Mouse (Mus musculus) forebrain, embryonic 11.5 days (tissue): ENCODE data around the gene Xab2. TPM values are rescaled to one million over a fixed set of nuclear protein-coding genes. Genes with fewer than 3 reads are reported as not detected.
A peak's percentile ranks its signal among the peaks of the same experiment; 100 is the strongest.

Experiments used
- ATAC-seq: fragments of 200-750 bp; cut with Nextera tagmentation; replicated peaks from 2 replicates; pipeline ENCODE4 v1.8.0; 2017; ENCODE audit warnings: moderate TSS enrichment; ENCODE audit not compliant: low FRiP score
- DNase-seq: peaks from one replicate; pipeline ENCODE4 v3.0.0-alpha.2; 2017; ENCODE audit warnings: low spot score
- H3K27ac ChIP-seq: fragments of 300-500 bp; sonication (generic); 2 replicates; pipeline ENCODE4 v1.5.1; 2014; ENCODE audit warnings: low read depth, low read length
- H3K27me3 ChIP-seq: fragments of 300-500 bp; sonication (generic); 2 replicates; pipeline ENCODE4 v1.6.1; 2014; ENCODE audit warnings: mild to moderate bottlenecking, low read length, mixed read lengths; ENCODE audit not compliant: control insufficient read depth, insufficient read depth
- H3K36me3 ChIP-seq: fragments of 300-500 bp; sonication (generic); 2 replicates; pipeline ENCODE4 v1.6.1; 2014; ENCODE audit warnings: mild to moderate bottlenecking, low read length, moderate library complexity, mixed read lengths; ENCODE audit not compliant: control insufficient read depth, insufficient read depth
- H3K4me1 ChIP-seq: fragments of 300-500 bp; sonication (generic); replicated peaks from 2 replicates; pipeline ENCODE4 v1.6.1; 2014; ENCODE audit warnings: low read length, mixed read lengths; ENCODE audit not compliant: control insufficient read depth, insufficient read depth
- H3K4me2 ChIP-seq: fragments of 300-500 bp; sonication (generic); 2 replicates; pipeline ENCODE4 v1.6.1; 2014; ENCODE audit warnings: low read depth, mild to moderate bottlenecking, low read length, moderate library complexity, mixed read lengths; ENCODE audit not compliant: severe bottlenecking
- H3K4me3 ChIP-seq: fragments of 300-500 bp; sonication (generic); 2 replicates; pipeline ENCODE4 v1.5.1; 2014; ENCODE audit warnings: low read depth, low read length
- H3K9ac ChIP-seq: fragments of 300-500 bp; sonication (generic); 2 replicates; pipeline ENCODE4 v1.6.1; 2014; ENCODE audit warnings: low read length
- H3K9me3 ChIP-seq: fragments of 300-500 bp; sonication (generic); 2 replicates; pipeline ENCODE4 v1.6.1; 2016; ENCODE audit warnings: low read length, mixed read lengths; ENCODE audit not compliant: control insufficient read depth
- WGBS: fragments of 180-500 bp; shearing (Covaris S2); extraction: QIAGEN DNeasy Blood & Tissue Kit; methylation state at CpG from one replicate; pipeline ENCODE4 v1.1.7; 2014; 5-methylcytosine and 5-hydroxymethylcytosine counted together
- polyA plus RNA-seq: library from polyadenylated mRNA; unstranded; fragments of >200 nt; fragmentation: Nextera tagmentation; extraction: Ambion mirVana; gene quantifications from 2 replicates; pipeline ENCODE4 v1.2.1, GENCODE M21; 2014

The Xab2 gene
- polyA plus RNA-seq, 1 experiment from 2014 or later: 64.9 TPM

DNA sequence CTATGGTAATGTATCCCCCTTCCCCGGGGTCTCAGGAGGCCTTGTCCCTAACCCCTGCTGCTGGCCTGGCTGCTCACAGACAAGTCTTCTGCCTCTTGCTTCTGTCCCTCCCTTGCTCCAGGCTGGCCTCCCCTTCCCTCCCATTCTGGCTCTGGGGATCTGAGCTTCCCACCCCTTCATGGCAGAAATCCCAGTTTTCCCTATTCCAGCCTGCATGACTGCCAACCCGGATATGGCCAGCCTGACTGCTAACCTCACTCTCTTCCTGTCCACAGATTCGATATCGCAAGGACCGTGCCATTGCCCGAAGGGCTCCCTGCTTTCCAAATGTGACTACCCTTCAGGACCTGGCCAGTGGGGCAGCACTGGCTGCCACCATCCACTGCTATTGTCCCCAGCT is 20.7 kb downstream of the Xab2 start:
- H3K27ac ChIP-seq: no peak overlapping the region
- no peaks in the 10 kb centered on the region; the same call in 1 of the 2 replicates for H3K36me3 ChIP-seq
- DNase-seq (no peak), ATAC-seq (no peak)
- no peaks in the 10 kb centered on the region for H3K27me3 ChIP-seq
- no peaks in the 10 kb centered on the region for H3K4me1 ChIP-seq
- H3K9ac ChIP-seq: no peak overlapping the region
- no peak overlapping the region for H3K4me2 ChIP-seq
- WGBS: 93% methylated on average over 6 of the region's 6 CpGs
- H3K4me3 ChIP-seq: no peak overlapping the region
- no peaks in the 10 kb centered on the region for H3K9me3 ChIP-seq

GRCm38 (mm10) chr8:3599219-3599618 is 21.9 kb downstream of the Xab2 start:
- 93% methylated on average over 1 of the region's 1 CpGs for WGBS
- Histone ChIP-seq H3K4me1 (no peaks in the 10 kb centered on the region), H3K36me3 (no peaks in the 10 kb centered on the region; the same call in 1 of the 2 replicates), H3K4me3 (no peak overlapping the region), H3K4me2 (no peak overlapping the region), H3K27ac (no peak overlapping the region), H3K9ac (no peak overlapping the region), H3K27me3 (no peaks in the 10 kb centered on the region), H3K9me3 (no peaks in the 10 kb centered on the region)
- ATAC-seq (no peak), DNase-seq (no peak)

DNA sequence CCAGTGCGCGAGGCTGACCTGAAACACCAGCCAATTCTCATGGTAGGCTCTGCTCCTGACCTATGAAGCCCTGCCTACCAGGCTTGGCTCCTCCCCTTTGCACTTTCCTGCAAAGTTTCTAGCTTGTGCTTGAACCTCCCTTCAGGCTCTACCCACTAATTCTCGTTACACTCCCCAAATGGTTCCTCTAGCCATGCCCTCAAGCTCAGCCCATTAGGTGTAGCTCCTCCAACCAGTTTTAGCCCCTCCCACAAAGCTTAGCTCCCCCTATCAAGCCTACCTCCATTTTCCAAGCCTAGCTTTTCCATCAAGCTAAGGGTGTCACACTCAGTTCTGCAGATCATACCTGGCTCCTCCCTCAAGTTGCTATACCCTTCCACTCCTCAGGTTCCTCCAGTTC is 23.1 kb downstream of the Xab2 start:
- Histone ChIP-seq H3K4me2 (no peak overlapping the region), H3K9me3 (no peaks in the 10 kb centered on the region), H3K4me3 (no peak overlapping the region), H3K36me3 (no peaks in the 10 kb centered on the region; the same call in 1 of the 2 replicates), H3K27me3 (no peaks in the 10 kb centered on the region), H3K9ac (no peak overlapping the region), H3K4me1 (no peaks in the 10 kb centered on the region), H3K27ac (no peak overlapping the region)
- DNase-seq (no peak), ATAC-seq (no peak)
- WGBS: 75% methylated on average over 3 of the region's 3 CpGs

GRCm38 (mm10) chr8:3594466-3594865 is 26.6 kb downstream of the Xab2 start:
- H3K9me3 ChIP-seq: no peaks in the 10 kb centered on the region
- no peak overlapping the region for H3K4me2 ChIP-seq
- no peak for DNase-seq
- H3K27me3 ChIP-seq: no peaks in the 10 kb centered on the region
- no peak overlapping the region for H3K27ac ChIP-seq
- ATAC-seq: no peak
- no peaks in the 10 kb centered on the region; the same call in 1 of the 2 replicates for H3K36me3 ChIP-seq
- H3K9ac ChIP-seq: no peak overlapping the region
- H3K4me3 ChIP-seq: no peak overlapping the region
- 77% methylated on average over 2 of the region's 2 CpGs for WGBS
- H3K4me1 ChIP-seq: no peaks in the 10 kb centered on the region

- no peak overlapping the region for H3K4me3 ChIP-seq
- H3K9me3 ChIP-seq: no peaks in the 10 kb centered on the region
- no peak overlapping the region for H3K27ac ChIP-seq
- DNase-seq (no peak), ATAC-seq (no peak)
- no peaks in the 10 kb centered on the region; the same call in 1 of the 2 replicates for H3K36me3 ChIP-seq
- H3K27me3 ChIP-seq: no peaks in the 10 kb centered on the region
- H3K9ac ChIP-seq: no peak overlapping the region
- no peaks in the 10 kb centered on the region for H3K4me1 ChIP-seq
- no peak overlapping the region for H3K4me2 ChIP-seq
- WGBS: 70% methylated on average over 3 of the region's 3 CpGs
Measured at GRCm38 (mm10) chr8:3593470-3593869, 27.6 kb downstream of the Xab2 start.

- ATAC-seq (peak; percentile 65), DNase-seq (no peak)
- Histone ChIP-seq H3K27ac (no peak overlapping the region), H3K9ac (peak overlapping the region; percentile 82), H3K4me2 (peak overlapping the region; percentile 91), H3K4me3 (peak overlapping the region; percentile 79), H3K4me1 (no peaks in the 10 kb centered on the region), H3K27me3 (0 out of 2 replicates have a peak, but pooled peaks cover 2% of the 10 kb centered on the region), H3K9me3 (no peaks in the 10 kb centered on the region), H3K36me3 (no peaks in the 10 kb centered on the region)
- 3% methylated on average over 11 of the region's 11 CpGs for WGBS
Measured at GRCm38 (mm10) chr8:3588258-3588633, 32.9 kb downstream of the Xab2 start.

GRCm38 (mm10) chr8:3587391-3588257 is 33.5 kb downstream of the Xab2 start:
- 0 out of 2 replicates have a peak, but pooled peaks cover 2% of the 10 kb centered on the region for H3K27me3 ChIP-seq
- no peaks in the 10 kb centered on the region for H3K36me3 ChIP-seq
- H3K4me2 ChIP-seq: peak overlapping the region; percentile 91
- no peaks in the 10 kb centered on the region for H3K4me1 ChIP-seq
- no peak overlapping the region for H3K27ac ChIP-seq
- ATAC-seq (peak; percentile 81), DNase-seq (peak; percentile 81)
- WGBS: under 1% methylated on average over 70 of the region's 77 CpGs
- peak overlapping the region; percentile 79 for H3K4me3 ChIP-seq
- no peaks in the 10 kb centered on the region for H3K9me3 ChIP-seq
- H3K9ac ChIP-seq: peak overlapping the region; percentile 82

DNA sequence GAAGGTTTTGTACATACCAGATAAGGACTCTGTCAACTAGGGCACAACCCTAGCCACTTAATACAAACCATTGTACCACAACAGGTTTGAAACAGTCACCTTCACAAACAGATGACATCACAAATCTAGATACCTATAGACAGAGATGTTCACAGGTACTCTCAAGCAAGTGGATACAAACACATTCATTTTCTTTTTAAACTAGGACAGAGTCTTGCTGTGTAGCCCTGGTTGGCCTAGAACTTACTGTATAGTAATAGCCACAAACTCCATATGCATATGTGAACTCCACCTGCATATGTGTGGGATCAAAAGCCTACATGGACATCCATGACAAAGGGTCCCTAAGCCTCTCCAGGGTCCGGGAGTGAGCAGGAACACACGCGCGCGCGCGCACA is 34.1 kb downstream of the Xab2 start, which contains the start of gene Camsap3:
Gene Camsap3, plus strand, starts transcription at position 301 of the 398 bp plus-strand sequence.
- ATAC-seq: no peak
- peak within 1 kb of the TSS; percentile 79 for H3K4me3 ChIP-seq
- no peak for DNase-seq
- whole genome bisulfite sequencing: 6% methylated on average over 7 of the region's 7 CpGs
- peak within 1 kb of the TSS; percentile 82 for H3K9ac ChIP-seq
- H3K27me3 ChIP-seq: 0 out of 2 replicates have a peak, but pooled peaks cover 2% of the 10 kb centered on the region
- H3K9me3 ChIP-seq: no peaks in the 10 kb centered on the region
- H3K4me1 ChIP-seq: no peaks in the 10 kb centered on the region
- H3K36me3 ChIP-seq: no peaks in the 10 kb centered on the region
- peak within 1 kb of the TSS; percentile 91 for H3K4me2 ChIP-seq
- no peak within 1 kb of the TSS for H3K27ac ChIP-seq
